Mouse (Mus musculus) MEL-GATA-1-ER (cell line): ENCODE data around the gene Tubb5.
A peak's percentile ranks its signal among the peaks of the same experiment; 100 is the strongest.

ENCODE experiments used
- DNase-seq: peaks from one replicate; pipeline ENCODE4 v3.0.0-alpha.2; 2012; ENCODE audit warnings: low read depth; ENCODE audit errors: extremely low read depth

Tubb5 gene

GRCm38 (mm10) chr17:35803858-35804399 is 34.2 kb downstream of the Tubb5 start:
- no peak for DNase-seq

- no peak for DNase-seq
These were observed 35.1 kb downstream of the Tubb5 start for GRCm38 (mm10) chr17:35803020-35803419.

GRCm38 (mm10) chr17:35800905-35801304 is 37.2 kb downstream of the Tubb5 start:
- DNase-seq: no peak

- DNase-seq: no peak
These were observed 41.3 kb downstream of the Tubb5 start for GRCm38 (mm10) chr17:35796835-35797234.

DNA sequence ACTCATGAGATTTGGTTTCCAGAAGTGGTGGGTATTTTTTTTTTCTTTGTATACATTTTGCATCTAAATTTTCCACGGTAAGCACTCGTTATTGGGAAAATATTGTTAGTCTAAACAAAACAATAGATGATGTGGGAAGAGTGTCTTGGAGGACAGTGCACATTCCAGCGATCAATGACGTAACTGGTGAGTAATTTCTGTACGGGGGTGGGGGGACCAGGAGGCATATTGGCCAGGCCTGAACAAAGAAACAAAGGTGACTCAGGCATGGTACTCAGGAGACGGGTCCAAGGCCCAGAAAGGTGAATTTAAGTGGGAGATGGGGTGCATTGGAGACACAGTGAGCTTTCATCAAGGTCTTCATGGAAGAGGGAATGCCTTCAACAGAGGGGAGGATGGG is 42.5 kb downstream of the Tubb5 start:
- no peak for DNase-seq

- DNase-seq: peak; percentile 51
These were observed 43.0 kb downstream of the Tubb5 start for GRCm38 (mm10) chr17:35795099-35795498.

DNA sequence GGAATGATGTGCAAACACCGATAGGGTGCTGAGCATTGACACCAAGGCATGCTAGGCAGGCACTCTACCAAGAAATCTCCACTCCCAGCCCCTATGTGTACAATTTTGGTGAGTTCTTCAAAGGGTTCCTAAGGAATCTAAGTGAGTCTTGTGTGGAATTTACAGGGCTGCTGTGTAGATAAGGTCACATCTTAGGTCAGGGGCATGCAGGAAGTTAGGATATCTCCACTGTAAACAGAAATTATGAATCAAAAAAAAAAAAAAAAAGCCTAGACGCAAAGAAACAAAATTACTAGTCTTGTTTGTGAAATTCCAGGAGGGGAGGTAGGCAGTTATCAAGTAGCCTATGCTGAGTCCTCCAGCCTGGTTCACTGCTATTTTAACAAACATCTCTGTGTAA is 45.3 kb downstream of the Tubb5 start:
- no peak for DNase-seq

GRCm38 (mm10) chr17:35790933-35791332 is 47.2 kb downstream of the Tubb5 start:
- DNase-seq: no peak

DNA sequence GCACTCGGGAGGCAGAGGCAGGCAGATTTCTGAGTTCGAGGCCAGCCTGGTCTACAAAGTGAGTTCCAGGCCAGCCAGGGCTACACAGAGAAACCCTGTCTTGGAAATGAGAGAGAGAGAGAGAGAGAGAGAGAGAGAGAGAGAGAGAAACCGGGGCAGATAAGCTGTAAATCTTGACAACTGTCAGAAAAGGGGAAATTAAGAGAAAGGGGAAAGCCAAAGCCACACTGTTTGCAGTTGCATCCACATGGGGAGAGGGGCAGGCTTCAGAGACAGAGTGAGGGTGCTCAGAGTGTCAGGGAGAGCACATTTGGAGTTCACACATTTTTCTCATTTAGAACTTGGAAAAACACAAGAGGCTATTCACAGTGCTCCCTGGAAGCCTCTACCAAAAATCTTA is 50.1 kb downstream of the Tubb5 start:
- DNase-seq: peak; percentile 75

DNA sequence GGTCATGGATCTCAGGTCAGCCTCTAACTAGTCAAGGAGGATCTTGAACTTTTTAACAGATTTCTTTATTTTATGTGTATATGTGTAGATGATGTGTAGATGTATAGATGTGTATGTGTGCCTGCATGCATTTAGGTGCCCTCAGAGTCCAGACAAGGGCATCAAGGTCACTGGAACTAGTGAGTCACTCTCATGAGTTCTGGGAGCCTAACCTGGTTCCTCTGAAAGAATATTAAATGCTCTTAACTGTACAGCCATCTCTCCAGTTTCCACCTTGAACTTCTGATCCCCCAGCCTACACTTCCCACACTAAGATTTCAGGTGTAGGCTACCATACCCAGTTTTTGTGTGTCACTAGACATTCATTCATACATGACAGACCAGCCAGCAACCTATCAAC is 50.6 kb downstream of the Tubb5 start:
- no peak for DNase-seq

- DNase-seq: no peak
These were observed 53.0 kb downstream of the Tubb5 start for GRCm38 (mm10) chr17:35785140-35785539.

DNA sequence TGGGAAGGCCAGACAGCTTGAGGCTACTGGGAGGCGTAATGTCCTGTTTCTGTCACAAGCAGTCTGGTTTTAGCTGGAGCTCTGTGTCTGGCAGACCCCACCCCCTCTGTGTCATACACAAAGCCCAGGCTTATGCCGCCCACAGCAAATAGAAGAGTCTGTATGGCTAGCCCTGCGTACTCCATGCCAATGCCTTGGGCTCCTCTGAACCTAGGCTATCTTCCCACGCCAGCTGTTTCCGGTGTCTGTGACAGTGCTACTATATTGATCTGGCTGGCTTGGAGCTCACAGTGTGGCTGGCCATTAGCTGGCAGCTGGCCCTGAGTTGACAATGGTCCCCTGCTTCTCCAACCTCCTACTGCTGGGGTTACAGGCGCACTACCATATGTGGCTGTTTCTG is 54.2 kb downstream of the Tubb5 start:
- DNase-seq: no peak
